Mouse (Mus musculus): Measurements from ENCODE around the gene Pagr1a. TPM values are rescaled to one million over a fixed set of nuclear protein-coding genes. Genes with fewer than 3 reads are reported as not detected.

Gene Pagr1a
- total RNA-seq, 2 experiments from 2014 or later = 9.1 to 14.7 TPM

Small RNA genes lying within 50 kb of the gene (microRNA-seq; reads per million reads assigned to microRNA genes)
- gene Gm44343 = not detected

Other genes starting within 250 kb of the Pagr1a start
- 10 to 100 TPM; 61.7 to 82.5 TPM for gene Ypel3, start 240.4 kb downstream of the Pagr1a start, total RNA-seq (2021)
- 1 to 10 TPM in 1 of 2 experiments, under 1 TPM in 1; 0.44 to 1.1 TPM for gene Tbx6, start 235.9 kb downstream of the Pagr1a start, total RNA-seq (2021)
- gene Ppp4c, start 224.9 kb downstream of the Pagr1a start, total RNA-seq (2021) = 10 to 100 TPM; 74.6 to 74.7 TPM
- 10 to 100 TPM in 1 of 2 experiments, 1 to 10 TPM in 1; 8.4 to 11.2 TPM for gene Fam57b, start 219.7 kb downstream of the Pagr1a start, total RNA-seq (2021)
- gene 4930451I11Rik, start 185.7 kb downstream of the Pagr1a start, total RNA-seq (2021) = not detected
- gene Doc2a, start 169.9 kb downstream of the Pagr1a start, total RNA-seq (2021) = under 1 TPM; 0.26 to 0.32 TPM
- 10 to 100 TPM; 22.2 to 29.4 TPM for gene Hirip3, start 155.4 kb downstream of the Pagr1a start, total RNA-seq (2021)
- 10 to 100 TPM; 35.9 to 38.7 TPM for gene Ino80e, start 155.0 kb downstream of the Pagr1a start, total RNA-seq (2021)
- 10 to 100 TPM; 61.2 to 67.0 TPM for gene Taok2, start 132.6 kb downstream of the Pagr1a start, total RNA-seq (2021)
- gene Tmem219, start 94.4 kb downstream of the Pagr1a start, total RNA-seq (2021) = 10 to 100 TPM; 22.8 to 23.8 TPM
- gene Kctd13, start 88.5 kb downstream of the Pagr1a start, total RNA-seq (2021) = 1 to 10 TPM; 6.0 to 7.0 TPM
- gene Asphd1, start 67.8 kb downstream of the Pagr1a start, total RNA-seq (2021) = under 1 TPM in 1 of 2 experiments, not detected in 1; 0.26 TPM
- 1 to 10 TPM; 6.5 to 6.9 TPM for gene Sez6l2, start 66.8 kb downstream of the Pagr1a start, total RNA-seq (2021)
- gene Cdipt, start 41.4 kb downstream of the Pagr1a start, total RNA-seq (2021) = 10 to 100 TPM; 43.1 to 48.0 TPM
- gene Cdiptos, start 41.3 kb downstream of the Pagr1a start, total RNA-seq (2021) = under 1 TPM; 0.49 to 0.76 TPM
- 10 to 100 TPM; 23.2 to 27.1 TPM for gene Mvp, start 2.7 kb downstream of the Pagr1a start, total RNA-seq (2021)
- gene Pagr1b, start 868 bp downstream of the Pagr1a start, total RNA-seq (2021) = 1 to 10 TPM; 1.8 to 2.5 TPM
- gene Gm42742, start 3.7 kb upstream of the Pagr1a start, total RNA-seq (2021) = 10 to 100 TPM; 26.0 to 26.6 TPM
- gene Prrt2, start 3.9 kb upstream of the Pagr1a start, total RNA-seq (2021) = 1 to 10 TPM; 6.5 to 9.4 TPM
- 100 to 1,000 TPM; 129 to 131 TPM for gene Maz, start 9.7 kb upstream of the Pagr1a start, total RNA-seq (2021)
- gene Kif22, start 25.1 kb upstream of the Pagr1a start, total RNA-seq (2021) = 10 to 100 TPM; 21.7 to 26.2 TPM
- gene Zg16, start 70.0 kb upstream of the Pagr1a start, total RNA-seq (2021) = under 1 TPM in 1 of 2 experiments, not detected in 1; 0.47 TPM
- 1 to 10 TPM; 1.3 to 1.8 TPM for gene AI467606, start 74.0 kb upstream of the Pagr1a start, total RNA-seq (2021)
- gene Qprt, start 104.9 kb upstream of the Pagr1a start, total RNA-seq (2021) = 1 to 10 TPM; 4.6 to 5.2 TPM
- gene Spn, start 120.5 kb upstream of the Pagr1a start, total RNA-seq (2021) = under 1 TPM; 0.54 to 0.91 TPM
- 10 to 100 TPM; 47.4 to 55.9 TPM for gene Cd2bp2, start 178.7 kb upstream of the Pagr1a start, total RNA-seq (2021)
- gene Tbc1d10b, start 191.1 kb upstream of the Pagr1a start, total RNA-seq (2021) = 10 to 100 TPM; 48.0 to 51.7 TPM
- over 10,000 TPM; 28,893 to 32,257 TPM for gene Mylpf, start 191.5 kb upstream of the Pagr1a start, total RNA-seq (2021)
- 1 to 10 TPM; 9.0 to 9.8 TPM for gene Zfp553, start 215.7 kb upstream of the Pagr1a start, total RNA-seq (2021)
- 1 to 10 TPM; 7.4 to 7.6 TPM for gene Sept1, start 215.8 kb upstream of the Pagr1a start, total RNA-seq (2021)
- gene Zfp771, start 226.9 kb upstream of the Pagr1a start, total RNA-seq (2021) = 10 to 100 TPM; 23.7 to 29.6 TPM
- gene Dctpp1, start 243.4 kb upstream of the Pagr1a start, total RNA-seq (2021) = 10 to 100 TPM; 35.6 to 48.5 TPM